Mouse (Mus musculus) heart, embryonic 12.5 days (tissue): ENCODE data around the gene Arfgap3. TPM values are rescaled to one million over a fixed set of nuclear protein-coding genes. Genes with fewer than 3 reads are reported as not detected.
A peak's percentile ranks its signal among the peaks of the same experiment; 100 is the strongest.
"Not testable (repeated sequence)": the region's sequence is repeated elsewhere in the genome, so short reads cannot be mapped to it uniquely, and the experiment has no call there.

ENCODE experiments used
- ATAC-seq: fragments of 200-750 bp; cut with Nextera tagmentation; 2 replicates; pipeline ENCODE4 v1.8.0; 2017; ENCODE audit warnings: moderate TSS enrichment, moderate library complexity; ENCODE audit not compliant: insufficient number of reproducible peaks, low FRiP score
- H3K27ac ChIP-seq: fragments of 300-500 bp; sonication (generic); 2 replicates; pipeline ENCODE4 v1.5.1; 2016; ENCODE audit warnings: mild to moderate bottlenecking, moderate library complexity; ENCODE audit not compliant: poor library complexity, severe bottlenecking
- H3K27me3 ChIP-seq: fragments of 300-500 bp; sonication (generic); replicated peaks from 2 replicates; pipeline ENCODE4 v1.6.1; 2016; ENCODE audit warnings: mild to moderate bottlenecking, moderate library complexity
- H3K36me3 ChIP-seq: fragments of 300-500 bp; sonication (generic); 2 replicates; pipeline ENCODE4 v1.6.1; 2016; ENCODE audit warnings: mild to moderate bottlenecking, moderate library complexity
- H3K4me1 ChIP-seq: fragments of 300-500 bp; sonication (generic); replicated peaks from 2 replicates; pipeline ENCODE4 v1.6.1; 2016; ENCODE audit warnings: mild to moderate bottlenecking
- H3K4me2 ChIP-seq: fragments of 300-500 bp; sonication (generic); 2 replicates; pipeline ENCODE4 v1.6.1; 2016; ENCODE audit warnings: mild to moderate bottlenecking, moderate library complexity
- H3K4me3 ChIP-seq: fragments of 300-500 bp; sonication (generic); 2 replicates; pipeline ENCODE4 v1.5.1; 2016; ENCODE audit warnings: mild to moderate bottlenecking
- H3K9ac ChIP-seq: fragments of 300-500 bp; sonication (generic); 2 replicates; pipeline ENCODE4 v1.6.1; 2016; ENCODE audit warnings: mild to moderate bottlenecking, moderate library complexity
- H3K9me3 ChIP-seq: fragments of 300-500 bp; sonication (generic); replicated peaks from 2 replicates; pipeline ENCODE4 v1.6.1; 2016; ENCODE audit warnings: mild to moderate bottlenecking, moderate library complexity
- WGBS: fragments of 180-500 bp; shearing (Covaris S2); methylation state at CpG from one replicate; pipeline ENCODE4 v1.1.7; 2016; 5-methylcytosine and 5-hydroxymethylcytosine counted together
- polyA plus RNA-seq: library from polyadenylated mRNA; unstranded; fragments of >200 nt; fragmentation: Nextera tagmentation; extraction: Ambion mirVana; gene quantifications from 2 replicates; pipeline ENCODE4 v1.2.1, GENCODE M21; 2016

The Arfgap3 gene
- polyA plus RNA-seq, 1 experiment from 2014 or later, result 31.6 TPM

DNA sequence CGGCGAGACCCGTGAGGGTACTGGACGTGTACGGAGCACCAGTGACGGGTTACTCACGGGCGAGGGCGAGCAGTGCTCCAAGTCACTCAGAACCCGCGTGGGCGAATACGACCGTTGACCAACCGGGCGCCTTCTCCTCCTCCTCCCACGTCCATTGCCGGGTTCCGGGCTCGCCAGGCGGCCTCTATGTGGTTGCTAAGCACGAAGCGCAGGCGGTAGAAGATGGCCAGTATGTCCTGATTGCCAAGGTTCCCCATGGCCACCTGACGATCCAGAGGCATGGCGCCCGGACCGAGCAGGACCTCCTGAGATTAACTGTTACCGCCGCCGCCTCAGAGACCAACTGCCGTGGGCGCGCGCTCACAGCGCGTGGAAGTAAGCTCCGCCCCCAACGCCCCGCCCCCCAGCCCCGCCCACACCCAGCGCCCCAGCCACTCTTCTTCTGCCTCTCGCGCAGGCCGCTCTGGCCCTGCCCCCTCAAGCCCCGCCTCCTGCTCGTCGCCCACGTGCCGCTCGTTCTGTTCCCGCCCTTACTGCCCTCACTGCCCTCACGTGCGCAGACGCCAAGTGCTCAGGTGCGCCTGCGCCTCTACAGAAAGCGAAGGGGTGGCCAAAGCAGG, 17.0 kb upstream of the Arfgap3 start:
- H3K9ac ChIP-seq, result 0 out of 2 replicates have a peak overlapping the region, but pooled peaks have one; percentile 6
- WGBS, result 15% methylated on average over 56 of the region's 58 CpGs

DNA sequence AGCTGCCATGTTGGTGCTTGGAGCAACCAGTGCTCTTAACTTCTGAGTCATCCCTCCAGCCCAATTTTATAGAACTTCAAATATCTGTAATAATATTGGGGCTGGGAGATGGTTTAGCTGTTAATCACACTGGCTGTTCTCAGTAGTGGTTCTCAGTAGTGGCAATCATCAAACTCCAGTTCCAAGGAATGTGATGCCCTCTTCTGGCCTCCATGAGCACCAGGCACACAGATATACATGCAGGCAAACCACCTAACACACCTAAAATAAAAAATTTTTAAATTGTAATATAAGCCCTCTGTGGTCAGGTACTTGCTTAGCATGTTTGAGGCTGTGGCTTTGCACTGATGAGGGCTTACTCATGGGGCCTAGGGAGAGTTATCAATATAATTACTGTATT, 15.7 kb upstream of the Arfgap3 start:
- no peaks in the 10 kb centered on the region for H3K36me3 ChIP-seq
- no peak overlapping the region for H3K4me2 ChIP-seq
- no peak overlapping the region for H3K4me3 ChIP-seq
- H3K9me3 ChIP-seq, result no peaks in the 10 kb centered on the region
- ATAC-seq, result no peak
- peaks cover 4% of the 10 kb centered on the region; the same call in 1 of the 2 replicates for H3K27me3 ChIP-seq
- H3K27ac ChIP-seq, result no peak overlapping the region
- no peak overlapping the region for H3K9ac ChIP-seq
- peaks cover 10% of the 10 kb centered on the region for H3K4me1 ChIP-seq

More for the DNA sequence above, 17.0 kb upstream of the Arfgap3 start:
- ATAC-seq, result peak; percentile 91
- peak overlapping the region; percentile 45 for H3K4me3 ChIP-seq
- H3K4me2 ChIP-seq, result peak overlapping the region; percentile 76
- H3K27me3 ChIP-seq, result peaks cover 4% of the 10 kb centered on the region; the same call in 1 of the 2 replicates
- no peaks in the 10 kb centered on the region for H3K9me3 ChIP-seq
- no peak overlapping the region for H3K27ac ChIP-seq
- H3K4me1 ChIP-seq, result peaks cover 10% of the 10 kb centered on the region
- H3K36me3 ChIP-seq, result 0 out of 2 replicates have a peak, but pooled peaks cover 3% of the 10 kb centered on the region

DNA sequence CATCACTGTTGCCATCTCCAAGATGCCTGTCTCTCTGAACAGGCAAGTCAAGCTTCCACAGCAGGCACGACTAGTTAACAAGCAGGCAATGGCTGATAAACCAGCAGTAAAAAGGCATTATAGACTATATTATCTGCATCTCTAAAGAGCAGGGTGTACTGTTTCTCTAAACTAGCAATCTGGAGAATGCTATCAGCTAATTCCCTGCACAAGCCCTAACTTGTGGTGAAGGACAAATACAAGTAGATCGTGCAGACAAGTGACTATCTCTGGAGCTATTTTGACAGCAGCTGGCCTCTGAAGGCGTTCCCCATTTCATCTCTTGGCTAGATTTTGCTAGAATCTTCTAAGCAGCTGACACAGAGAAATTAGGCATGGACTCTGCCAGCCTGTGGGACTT, 14.1 kb upstream of the Arfgap3 start:
- 39% methylated on average over 3 of the region's 3 CpGs for WGBS
- H3K9ac ChIP-seq, result no peak overlapping the region
- no peaks in the 10 kb centered on the region for H3K9me3 ChIP-seq
- H3K27ac ChIP-seq, result no peak overlapping the region
- H3K4me2 ChIP-seq, result no peak overlapping the region
- peaks cover 4% of the 10 kb centered on the region; the same call in 1 of the 2 replicates for H3K27me3 ChIP-seq
- no peak for ATAC-seq
- peaks cover 10% of the 10 kb centered on the region for H3K4me1 ChIP-seq
- no peak overlapping the region for H3K4me3 ChIP-seq
- H3K36me3 ChIP-seq, result no peaks in the 10 kb centered on the region

DNA sequence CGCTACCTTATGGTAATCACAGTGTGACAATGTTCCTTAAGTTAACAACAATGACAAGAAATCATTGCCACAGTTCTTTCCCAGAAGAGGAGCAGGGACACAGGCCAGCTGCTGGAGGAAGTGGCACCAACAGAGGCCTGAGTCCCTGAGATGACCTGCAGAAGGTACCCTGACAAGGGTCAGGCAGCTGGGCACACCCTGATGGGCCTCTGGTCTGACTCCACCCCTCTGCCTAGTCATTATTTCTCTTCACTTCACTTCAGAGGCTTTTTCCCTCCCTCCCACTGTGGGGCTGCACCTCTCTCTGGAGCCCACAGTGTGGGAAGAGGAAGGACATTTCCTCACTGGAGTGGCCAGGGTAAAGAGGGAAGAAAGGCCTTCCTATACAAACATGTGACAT, 12.8 kb upstream of the Arfgap3 start:
- H3K27ac ChIP-seq, H3K4me3 ChIP-seq, H3K36me3 ChIP-seq, H3K27me3 ChIP-seq, H3K9ac ChIP-seq, H3K9me3 ChIP-seq, H3K4me2 ChIP-seq: not testable (repeated sequence)
- 88% methylated on average over 1 of the region's 1 CpGs for WGBS
- peaks cover 10% of the 10 kb centered on the region for H3K4me1 ChIP-seq
- ATAC-seq, result peak; percentile 81

DNA sequence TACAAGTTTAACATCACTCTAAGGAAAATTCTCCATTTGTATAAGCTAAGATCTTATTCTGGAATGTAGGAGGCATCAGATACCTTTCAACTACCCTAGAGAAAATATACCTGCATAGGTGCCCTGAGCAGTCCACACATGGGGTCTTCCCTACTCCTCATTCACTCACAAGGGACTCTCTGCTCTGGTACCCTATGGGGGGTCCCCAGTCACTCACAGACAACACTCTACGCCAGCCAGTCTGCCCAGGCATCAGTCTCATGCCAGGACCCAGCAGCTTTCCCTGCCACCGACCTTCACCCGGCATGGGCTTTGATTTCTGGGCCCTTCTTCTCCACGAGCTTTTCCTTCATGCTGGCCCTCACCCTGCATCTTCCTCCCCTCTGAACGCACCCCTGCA, 10.9 kb upstream of the Arfgap3 start:
- H3K4me3 ChIP-seq, H3K9me3 ChIP-seq, H3K9ac ChIP-seq, H3K36me3 ChIP-seq, H3K27ac ChIP-seq, H3K27me3 ChIP-seq, ATAC-seq, H3K4me2 ChIP-seq, H3K4me1 ChIP-seq: not testable (repeated sequence)
- 62% methylated on average over 5 of the region's 5 CpGs for WGBS

DNA sequence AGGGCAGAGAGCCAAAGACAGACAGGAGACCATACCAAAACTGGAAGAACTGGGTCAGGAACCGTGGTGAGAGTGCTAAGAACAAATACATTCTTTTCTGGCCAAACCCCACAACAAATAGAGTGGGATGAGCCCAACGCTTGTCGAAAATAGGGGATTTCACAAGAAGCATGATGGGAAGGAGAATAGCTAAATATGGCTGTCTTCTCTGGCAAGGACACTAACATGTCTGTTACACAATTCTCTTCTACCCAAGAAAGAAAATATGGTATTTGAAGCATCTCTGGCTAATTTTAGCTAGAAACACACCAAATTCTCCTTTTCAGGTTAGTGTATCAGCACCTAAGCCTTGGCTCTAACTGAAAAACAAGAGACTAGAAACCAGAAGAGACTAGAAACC, 10.1 kb upstream of the Arfgap3 start:
- H3K36me3 ChIP-seq, result no peaks in the 10 kb centered on the region
- no peaks in the 10 kb centered on the region for H3K9me3 ChIP-seq
- H3K27ac ChIP-seq, result no peak overlapping the region
- H3K9ac ChIP-seq, result no peak overlapping the region
- peaks cover 10% of the 10 kb centered on the region; the same call in 1 of the 2 replicates for H3K27me3 ChIP-seq
- H3K4me1 ChIP-seq, result no peaks in the 10 kb centered on the region
- no peak for ATAC-seq
- 88% methylated on average over 3 of the region's 3 CpGs for WGBS
- no peak overlapping the region for H3K4me2 ChIP-seq
- no peak overlapping the region for H3K4me3 ChIP-seq

DNA sequence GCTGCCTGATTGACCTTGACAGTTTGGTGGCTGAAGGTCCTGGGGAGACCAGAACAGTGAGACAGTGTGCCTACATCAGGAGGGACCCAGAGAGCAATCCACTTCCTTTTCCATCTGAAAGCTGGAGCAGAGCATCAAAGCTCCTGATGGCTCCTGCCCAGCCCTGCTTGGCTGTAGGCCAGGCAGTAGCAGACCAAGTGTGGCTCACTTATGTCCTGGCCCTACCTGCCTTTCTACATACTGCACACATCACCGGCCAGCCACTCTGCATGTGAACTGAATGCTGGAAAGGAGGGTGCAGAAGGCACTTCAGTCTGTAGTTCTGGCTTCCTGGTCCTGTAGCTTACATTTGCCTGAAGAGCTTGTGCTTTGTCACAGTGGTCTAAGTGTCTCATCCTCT, 8.4 kb upstream of the Arfgap3 start:
- ATAC-seq, result no peak
- H3K27me3 ChIP-seq, result peaks cover 10% of the 10 kb centered on the region; the same call in 1 of the 2 replicates

DNA sequence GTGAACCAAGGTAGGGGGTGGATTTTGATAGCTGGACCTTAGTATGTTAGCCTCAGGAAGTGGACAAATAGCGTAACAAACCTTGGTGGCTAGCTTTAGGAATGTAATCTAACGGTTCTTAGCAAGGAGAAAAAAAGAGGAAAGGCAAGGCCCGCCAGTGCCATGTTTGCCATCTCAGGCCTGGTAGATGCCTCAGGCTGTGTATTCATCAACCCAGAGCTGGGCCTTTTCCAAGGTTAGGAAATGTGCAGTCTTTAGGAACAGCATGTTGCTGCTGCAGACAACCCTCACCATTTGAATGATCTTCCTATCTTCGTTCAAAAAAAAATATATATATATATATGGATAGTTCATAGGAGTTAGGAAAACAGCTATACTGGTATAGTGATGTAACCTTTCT, 1.5 kb upstream of the Arfgap3 start:
- 89% methylated on average over 4 of the region's 4 CpGs for WGBS

More for the DNA sequence above, 8.4 kb upstream of the Arfgap3 start:
- Histone ChIP-seq H3K36me3 (no peaks in the 10 kb centered on the region), H3K4me2 (no peak overlapping the region), H3K4me1 (no peaks in the 10 kb centered on the region), H3K9ac (no peak overlapping the region), H3K9me3 (no peaks in the 10 kb centered on the region), H3K27ac (no peak overlapping the region), H3K4me3 (no peak overlapping the region)
- WGBS, result 71% methylated on average over 1 of the region's 1 CpGs

DNA sequence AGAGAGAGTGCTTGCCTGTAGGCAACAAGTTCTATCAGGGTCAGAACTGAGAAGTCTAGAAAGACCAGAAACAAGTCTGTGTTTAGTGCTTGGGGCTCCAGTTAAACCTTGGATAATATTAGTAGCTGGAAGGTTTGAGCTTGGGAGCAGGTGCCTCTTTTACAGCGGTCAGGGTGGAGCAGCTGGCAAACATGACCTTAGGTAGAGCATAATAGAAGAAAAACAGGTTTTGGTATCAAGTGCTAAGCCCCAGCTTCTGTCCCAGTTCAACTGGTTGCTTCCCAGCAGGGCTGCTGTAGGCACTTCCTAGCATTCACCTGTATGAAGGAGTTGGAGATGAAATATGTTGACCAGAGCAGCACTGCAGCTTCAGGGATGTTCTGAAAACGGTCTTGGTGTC, 812 bp upstream of the Arfgap3 start:
- no peak for ATAC-seq
- H3K27me3 ChIP-seq, result no peaks in the 10 kb centered on the region
- H3K4me2 ChIP-seq, result peak overlapping the region; percentile 93
- H3K36me3 ChIP-seq, result peaks cover 8% of the 10 kb centered on the region; the same call in 1 of the 2 replicates
- H3K9ac ChIP-seq, result peak overlapping the region; percentile 71; the same call in 1 of the 2 replicates
- H3K27ac ChIP-seq, result no peak overlapping the region
- H3K4me1 ChIP-seq, result peaks cover 18% of the 10 kb centered on the region
- WGBS, result 64% methylated on average over 2 of the region's 2 CpGs
- H3K4me3 ChIP-seq, result no peak overlapping the region
- no peaks in the 10 kb centered on the region for H3K9me3 ChIP-seq

More for the DNA sequence above, 1.5 kb upstream of the Arfgap3 start:
- Histone ChIP-seq H3K9me3 (no peaks in the 10 kb centered on the region), H3K4me3 (no peak overlapping the region), H3K36me3 (peaks cover under 1% of the 10 kb centered on the region; the same call in 1 of the 2 replicates), H3K27me3 (no peaks in the 10 kb centered on the region), H3K9ac (no peak overlapping the region), H3K4me1 (peaks cover 18% of the 10 kb centered on the region), H3K27ac (no peak overlapping the region), H3K4me2 (no peak overlapping the region)
- no peak for ATAC-seq

DNA sequence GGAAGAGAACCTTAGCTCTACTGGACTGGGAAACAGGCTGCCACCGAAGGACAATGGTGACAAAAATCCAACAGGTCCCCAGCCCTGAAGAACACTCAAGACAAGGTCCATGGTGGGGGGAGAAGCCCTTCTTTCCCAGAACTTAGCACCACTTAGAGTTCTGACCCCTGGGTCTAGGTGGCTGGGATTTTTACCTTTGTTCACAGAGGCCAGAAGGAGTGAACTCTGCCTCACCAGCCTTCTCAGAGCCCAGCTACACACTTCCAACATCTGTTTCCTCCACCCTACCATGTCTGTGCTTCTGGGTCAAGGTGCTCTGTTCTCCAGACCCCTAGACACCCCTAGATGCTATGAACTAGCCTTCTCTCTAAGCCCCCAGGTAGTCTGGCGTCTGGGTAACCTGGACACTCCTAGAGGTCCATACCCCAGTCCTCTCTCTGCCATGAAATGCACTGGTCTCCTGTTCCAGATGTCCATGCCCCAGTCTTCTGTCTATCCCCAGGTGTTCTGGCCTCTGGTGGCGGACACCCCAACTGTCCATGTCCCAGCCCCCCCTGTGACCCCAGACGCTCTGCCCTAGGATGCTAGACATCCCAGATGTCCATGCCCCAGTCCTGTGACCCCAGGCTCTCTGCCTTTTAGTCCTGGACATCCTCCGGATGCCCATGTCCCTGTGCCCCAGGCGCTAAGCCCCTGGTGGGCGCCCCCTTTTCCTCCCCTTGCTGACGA, 658 bp downstream of the Arfgap3 start:
- H3K9ac ChIP-seq, result peak overlapping the region; percentile 92
- peak overlapping the region; percentile 93 for H3K4me2 ChIP-seq
- peaks cover 8% of the 10 kb centered on the region; the same call in 1 of the 2 replicates for H3K36me3 ChIP-seq
- no peaks in the 10 kb centered on the region for H3K27me3 ChIP-seq
- no peaks in the 10 kb centered on the region for H3K9me3 ChIP-seq
- peak overlapping the region; percentile 85 for H3K4me3 ChIP-seq
- peak overlapping the region; percentile 33; the same call in 1 of the 2 replicates for H3K27ac ChIP-seq
- peaks cover 30% of the 10 kb centered on the region for H3K4me1 ChIP-seq
- peak; percentile 16 for ATAC-seq
- WGBS, result 18% methylated on average over 8 of the region's 8 CpGs

DNA sequence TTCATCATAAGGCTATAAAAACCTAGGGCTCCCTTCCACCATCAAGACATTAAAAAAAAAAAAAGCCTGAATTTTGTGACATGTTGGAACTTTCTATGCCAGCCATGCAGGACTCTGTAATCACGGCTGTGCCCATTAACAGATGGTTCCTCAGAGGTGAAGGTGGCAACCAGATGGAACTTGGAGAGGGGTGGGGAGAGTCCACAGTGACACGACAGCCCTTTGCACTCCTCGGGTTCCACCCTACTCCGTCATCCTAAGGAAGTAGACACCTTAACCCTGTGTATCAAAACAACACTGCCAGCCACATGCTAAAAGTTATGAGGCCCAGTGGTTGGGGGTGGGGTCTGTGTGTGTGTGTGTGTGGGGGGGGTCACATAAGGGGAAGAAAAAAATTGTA, 1.3 kb downstream of the Arfgap3 start:
- no peaks in the 10 kb centered on the region for H3K9me3 ChIP-seq
- H3K27me3 ChIP-seq, result no peaks in the 10 kb centered on the region
- 68% methylated on average over 4 of the region's 4 CpGs for WGBS
- H3K9ac ChIP-seq, result peak overlapping the region; percentile 92
- peak overlapping the region; percentile 93 for H3K4me2 ChIP-seq
- peaks cover 8% of the 10 kb centered on the region; the same call in 1 of the 2 replicates for H3K36me3 ChIP-seq
- H3K4me1 ChIP-seq, result peaks cover 36% of the 10 kb centered on the region
- peak overlapping the region; percentile 85 for H3K4me3 ChIP-seq
- H3K27ac ChIP-seq, result no peak overlapping the region
- no peak for ATAC-seq
